Mouse (Mus musculus): Measurements from ENCODE around the gene Mfap1b. TPM values are rescaled to one million over a fixed set of nuclear protein-coding genes. Genes with fewer than 3 reads are reported as not detected.
A peak's percentile ranks its signal among the peaks of the same experiment; 100 is the strongest.
"Not testable (repeated sequence)": the region's sequence is repeated elsewhere in the genome, so short reads cannot be mapped to it uniquely, and the experiment has no call there.

The Mfap1b gene
- polyA plus RNA-seq, 1 experiment from 2014 or later = 77.1 TPM

DNA sequence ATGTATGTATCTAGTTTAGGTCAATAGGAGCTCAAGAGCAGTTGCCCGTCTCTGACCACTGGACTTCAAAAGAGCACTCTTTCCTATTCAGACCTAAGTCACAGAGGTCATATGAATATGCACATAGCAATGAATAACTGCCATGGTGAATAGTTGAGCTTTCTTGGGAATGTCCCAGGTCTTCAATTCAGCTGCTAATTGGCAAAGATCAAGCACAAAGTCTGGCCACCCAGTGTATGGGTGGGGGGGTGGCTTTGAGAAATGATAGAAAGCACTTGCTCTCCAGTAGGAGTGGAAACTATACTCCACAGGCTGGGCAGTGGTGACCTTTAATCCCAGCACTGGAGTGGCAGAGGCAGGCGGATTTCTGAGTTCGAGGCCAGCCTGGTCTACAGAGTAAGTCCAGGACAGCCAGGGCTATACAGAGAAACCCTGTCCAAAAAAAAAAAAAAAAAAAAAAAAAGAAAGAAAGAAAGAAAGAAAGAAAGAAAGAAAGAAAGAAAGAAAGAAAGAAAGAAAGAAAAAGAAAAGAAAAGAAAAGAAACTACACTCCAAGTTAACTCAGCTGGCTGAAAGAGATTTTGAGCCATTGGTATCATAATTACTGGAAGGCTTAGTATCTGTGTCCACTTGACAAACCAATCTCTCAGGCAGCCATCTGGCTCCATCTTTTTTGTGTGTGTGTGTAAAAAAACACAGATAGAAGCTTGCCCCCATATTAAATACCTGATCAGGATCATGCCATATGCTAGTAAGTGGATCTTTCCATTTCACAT is 3.8 kb upstream of the Mfap1b start:
- Histone ChIP-seq H3K27me3 (ENCODE audit: control insufficient read depth, insufficient read depth, low read length) (no peaks in the 10 kb centered on the region), H3K9ac (replicated peaks; ENCODE audit: low read depth, low read length) (no peak overlapping the region), H3K4me3 (ENCODE audit: low read depth, low read length) (no peak overlapping the region), H3K36me3 (ENCODE audit: control insufficient read depth, insufficient read depth, low read length) (no peaks in the 10 kb centered on the region), H3K27ac (ENCODE audit: low read depth, low read length) (no peak overlapping the region), H3K4me2 (ENCODE audit: low read depth, low read length) (no peak overlapping the region), H3K4me1 (ENCODE audit: control insufficient read depth, insufficient read depth, low read length) (peaks cover 3% of the 10 kb centered on the region; the same call in 1 of the 2 replicates), H3K9me3 (ENCODE audit: control insufficient read depth, low read length) (no peaks in the 10 kb centered on the region)
- 70% methylated on average over 3 of the region's 3 CpGs for WGBS
- ATAC-seq (ENCODE audit: low read depth) = no peak

DNA sequence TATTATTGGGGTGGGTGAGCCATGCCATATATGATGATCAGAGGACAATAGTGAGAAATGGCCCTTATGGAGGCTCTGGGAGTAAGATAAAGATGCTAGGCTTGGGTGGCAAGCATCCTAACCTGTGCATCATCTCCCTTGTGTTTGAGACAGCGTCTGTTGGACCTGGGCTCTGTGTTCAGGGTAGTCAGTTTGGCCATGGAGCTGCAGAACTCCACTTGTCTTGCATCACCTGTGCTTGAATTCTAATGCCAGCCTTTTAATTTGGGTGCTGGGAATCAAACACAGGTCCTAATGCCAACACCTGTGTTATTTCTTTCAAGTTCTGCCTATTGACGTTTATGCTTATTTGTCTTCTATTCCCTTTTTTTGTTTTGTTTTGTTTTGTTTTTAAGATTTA is 1.4 kb upstream of the Mfap1b start:
- not testable (repeated sequence) for H3K9ac ChIP-seq (replicated peaks; ENCODE audit: low read depth, low read length); H3K4me2 ChIP-seq (ENCODE audit: low read depth, low read length); H3K4me3 ChIP-seq (ENCODE audit: low read depth, low read length); ATAC-seq (ENCODE audit: low read depth); H3K36me3 ChIP-seq (ENCODE audit: control insufficient read depth, insufficient read depth, low read length); H3K27ac ChIP-seq (ENCODE audit: low read depth, low read length); H3K4me1 ChIP-seq (ENCODE audit: control insufficient read depth, insufficient read depth, low read length); H3K9me3 ChIP-seq (ENCODE audit: control insufficient read depth, low read length); H3K27me3 ChIP-seq (ENCODE audit: control insufficient read depth, insufficient read depth, low read length)
- WGBS = 97% methylated on average over 2 of the region's 2 CpGs

DNA sequence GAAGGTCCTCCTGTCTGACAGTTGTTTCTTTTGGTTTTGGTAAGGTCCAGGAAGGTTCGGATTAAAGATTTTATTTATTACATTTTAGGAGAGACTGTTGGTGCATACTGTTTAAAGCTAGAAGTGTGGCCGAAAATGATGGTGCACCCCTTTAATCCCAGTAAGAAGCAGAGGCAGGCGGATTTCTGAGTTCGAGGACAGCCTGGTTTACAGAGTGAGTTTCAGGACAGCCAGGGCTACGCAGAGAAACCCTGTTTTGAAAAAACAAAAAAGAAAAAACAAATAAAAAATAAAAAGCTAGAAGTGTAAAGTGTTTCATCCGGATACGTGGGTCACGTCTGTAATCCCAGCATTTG is 291 bp upstream of the Mfap1b start:
- Histone ChIP-seq H3K36me3 (ENCODE audit: control insufficient read depth, insufficient read depth, low read length) (no peaks in the 10 kb centered on the region), H3K4me1 (ENCODE audit: control insufficient read depth, insufficient read depth, low read length) (peaks cover 3% of the 10 kb centered on the region; the same call in 1 of the 2 replicates), H3K4me3 (ENCODE audit: low read depth, low read length) (peak overlapping the region; percentile 52), H3K27me3 (ENCODE audit: control insufficient read depth, insufficient read depth, low read length) (no peaks in the 10 kb centered on the region), H3K4me2 (ENCODE audit: low read depth, low read length) (peak overlapping the region; percentile 36), H3K9me3 (ENCODE audit: control insufficient read depth, low read length) (no peaks in the 10 kb centered on the region), H3K9ac (replicated peaks; ENCODE audit: low read depth, low read length) (peak overlapping the region; percentile 22; the same call in 1 of the 2 replicates), H3K27ac (ENCODE audit: low read depth, low read length) (no peak overlapping the region)
- ATAC-seq (ENCODE audit: low read depth) = peak; percentile 37
- WGBS = 32% methylated on average over 8 of the region's 8 CpGs

DNA sequence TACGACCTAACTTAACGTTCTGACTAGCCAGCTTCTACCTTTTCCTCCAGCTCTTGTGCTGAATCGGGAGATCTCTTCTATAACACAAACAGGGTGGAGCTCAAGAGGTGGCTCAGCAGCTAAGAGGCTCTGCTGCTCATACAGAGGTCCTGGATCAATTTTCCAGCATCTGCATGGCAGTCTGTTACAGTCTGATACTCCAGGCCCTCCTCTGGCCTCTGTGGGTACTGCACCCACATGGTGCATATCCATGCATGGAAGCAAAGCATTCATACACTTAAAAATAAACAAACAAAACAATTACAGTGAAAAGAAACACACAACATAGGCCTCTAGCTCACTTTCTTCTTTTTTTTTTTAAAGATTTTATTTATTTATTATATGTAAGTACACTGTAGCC is 1.1 kb downstream of the Mfap1b start:
- H3K4me3 ChIP-seq (ENCODE audit: low read depth, low read length); H3K9me3 ChIP-seq (ENCODE audit: control insufficient read depth, low read length); H3K4me2 ChIP-seq (ENCODE audit: low read depth, low read length); H3K27ac ChIP-seq (ENCODE audit: low read depth, low read length); H3K36me3 ChIP-seq (ENCODE audit: control insufficient read depth, insufficient read depth, low read length); ATAC-seq (ENCODE audit: low read depth); H3K9ac ChIP-seq (replicated peaks; ENCODE audit: low read depth, low read length); H3K27me3 ChIP-seq (ENCODE audit: control insufficient read depth, insufficient read depth, low read length); H3K4me1 ChIP-seq (ENCODE audit: control insufficient read depth, insufficient read depth, low read length): not testable (repeated sequence)
- 96% methylated on average over 3 of the region's 3 CpGs for WGBS

DNA sequence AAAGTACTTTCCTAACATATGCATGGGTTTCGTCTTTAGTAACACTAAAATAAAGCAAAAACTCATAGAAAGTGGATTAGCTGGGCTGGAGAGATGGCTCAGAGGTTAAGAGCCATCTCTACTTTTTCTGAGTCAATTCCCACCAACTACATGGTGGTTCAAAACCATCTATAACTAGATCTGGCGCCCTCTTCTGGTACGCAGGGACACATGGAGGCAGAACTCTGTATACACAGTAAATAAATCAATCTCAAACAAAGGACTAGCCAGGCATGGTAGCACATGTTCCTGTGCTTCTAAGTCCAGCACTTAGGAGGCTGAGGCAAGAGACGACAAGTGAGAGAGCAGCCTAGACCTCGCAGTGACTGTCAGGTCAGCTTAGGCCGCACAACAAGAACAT is 4.9 kb downstream of the Mfap1b start:
- not testable (repeated sequence) for H3K27me3 ChIP-seq (ENCODE audit: control insufficient read depth, insufficient read depth, low read length); H3K4me3 ChIP-seq (ENCODE audit: low read depth, low read length); H3K27ac ChIP-seq (ENCODE audit: low read depth, low read length); H3K9me3 ChIP-seq (ENCODE audit: control insufficient read depth, low read length); H3K4me1 ChIP-seq (ENCODE audit: control insufficient read depth, insufficient read depth, low read length); H3K4me2 ChIP-seq (ENCODE audit: low read depth, low read length); ATAC-seq (ENCODE audit: low read depth); H3K36me3 ChIP-seq (ENCODE audit: control insufficient read depth, insufficient read depth, low read length); H3K9ac ChIP-seq (replicated peaks; ENCODE audit: low read depth, low read length)
- 50% methylated on average over 1 of the region's 6 CpGs for WGBS

DNA sequence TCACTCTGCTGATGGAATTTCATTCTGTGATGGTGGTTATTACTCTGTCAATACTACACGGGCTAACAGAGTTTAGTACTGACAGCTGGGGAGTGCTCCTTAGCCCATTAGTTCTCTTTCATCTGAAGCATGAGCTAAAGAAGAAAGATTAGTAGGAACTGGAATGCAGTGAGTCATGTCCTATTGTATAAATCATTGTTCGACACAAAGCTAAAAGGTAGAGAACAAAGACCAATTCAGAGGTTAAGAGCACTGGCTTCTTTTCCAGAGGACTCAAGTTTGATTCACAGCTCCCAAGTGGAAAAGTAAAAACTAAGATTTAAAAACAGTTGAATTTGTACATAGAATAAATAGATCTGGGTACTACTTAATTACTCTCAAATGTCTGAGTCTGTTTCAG is 13.8 kb downstream of the Mfap1b start:
- Histone ChIP-seq H3K4me1 (ENCODE audit: control insufficient read depth, insufficient read depth, low read length) (peaks cover 9% of the 10 kb centered on the region; the same call in 1 of the 2 replicates), H3K9me3 (ENCODE audit: control insufficient read depth, low read length) (no peaks in the 10 kb centered on the region), H3K27ac (ENCODE audit: low read depth, low read length) (no peak overlapping the region), H3K27me3 (ENCODE audit: control insufficient read depth, insufficient read depth, low read length) (no peaks in the 10 kb centered on the region), H3K9ac (replicated peaks; ENCODE audit: low read depth, low read length) (no peak overlapping the region), H3K36me3 (ENCODE audit: control insufficient read depth, insufficient read depth, low read length) (no peaks in the 10 kb centered on the region; the same call in 1 of the 2 replicates), H3K4me2 (ENCODE audit: low read depth, low read length) (no peak overlapping the region), H3K4me3 (ENCODE audit: low read depth, low read length) (no peak overlapping the region)
- ATAC-seq (ENCODE audit: low read depth) = no peak
- 58% methylated on average over 2 of the region's 2 CpGs for WGBS

DNA sequence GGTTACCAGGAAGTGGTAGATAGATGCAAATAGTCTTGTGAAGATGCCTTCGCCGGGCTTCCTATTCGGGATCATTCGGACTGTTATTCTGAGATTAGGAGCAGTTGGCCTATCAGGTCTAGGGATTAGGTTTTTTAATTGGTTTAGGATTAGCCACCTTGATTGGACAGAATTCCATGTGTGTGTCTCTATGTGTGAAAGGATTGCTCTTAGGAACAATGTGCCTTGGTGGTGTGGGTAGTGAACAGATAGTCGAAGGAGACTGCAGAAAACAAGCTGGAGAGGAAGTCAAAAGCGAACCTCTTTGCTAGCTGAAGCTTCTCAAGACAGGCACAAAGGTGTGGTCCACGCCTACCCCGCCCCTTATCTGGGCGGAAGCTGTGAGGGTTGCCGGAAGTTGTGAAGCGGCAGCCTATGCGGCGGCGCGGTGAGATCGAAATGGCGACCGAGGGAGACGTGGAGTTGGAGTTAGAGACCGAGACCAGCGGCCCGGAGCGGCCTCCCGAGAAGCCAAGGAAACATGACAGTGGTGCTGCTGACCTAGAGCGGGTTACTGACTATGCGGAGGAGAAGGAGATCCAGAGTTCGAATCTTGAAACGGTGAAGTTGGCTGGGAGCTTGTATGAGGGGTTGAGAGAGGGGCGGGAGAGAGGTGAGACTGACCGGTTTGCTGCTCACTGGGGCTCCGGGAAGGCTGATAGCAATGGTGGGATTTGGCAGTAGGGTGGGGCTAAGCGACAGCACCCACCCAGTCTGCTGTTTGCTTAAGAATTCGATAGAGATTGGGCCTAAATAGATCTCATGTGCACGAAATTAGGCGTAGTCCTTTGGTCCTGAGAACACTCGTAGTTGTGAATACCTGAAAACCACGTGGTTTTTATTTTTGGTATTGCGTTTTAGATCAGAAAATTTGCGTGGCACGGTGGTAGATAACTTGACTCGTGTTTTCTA is 16.9 kb downstream of the Mfap1b start, which contains the start of gene Serinc4:
Serinc4 (minus strand) TSS at position 90 of the 951 bp plus-strand sequence.
- Histone ChIP-seq H3K27me3 (ENCODE audit: control insufficient read depth, insufficient read depth, low read length) (no peaks in the 10 kb centered on the region), H3K4me2 (ENCODE audit: low read depth, low read length) (peak within 1 kb of the TSS; percentile 55), H3K27ac (ENCODE audit: low read depth, low read length) (peak within 1 kb of the TSS; percentile 62), H3K4me1 (ENCODE audit: control insufficient read depth, insufficient read depth, low read length) (peaks cover 9% of the 10 kb centered on the region; the same call in 1 of the 2 replicates), H3K9me3 (ENCODE audit: control insufficient read depth, low read length) (no peaks in the 10 kb centered on the region), H3K4me3 (ENCODE audit: low read depth, low read length) (peak within 1 kb of the TSS; percentile 78), H3K36me3 (ENCODE audit: control insufficient read depth, insufficient read depth, low read length) (no peaks in the 10 kb centered on the region; the same call in 1 of the 2 replicates), H3K9ac (replicated peaks; ENCODE audit: low read depth, low read length) (peak within 1 kb of the TSS; percentile 68)
- peak; percentile 94 for ATAC-seq (ENCODE audit: low read depth)
- 5% methylated on average over 41 of the region's 41 CpGs for WGBS

DNA sequence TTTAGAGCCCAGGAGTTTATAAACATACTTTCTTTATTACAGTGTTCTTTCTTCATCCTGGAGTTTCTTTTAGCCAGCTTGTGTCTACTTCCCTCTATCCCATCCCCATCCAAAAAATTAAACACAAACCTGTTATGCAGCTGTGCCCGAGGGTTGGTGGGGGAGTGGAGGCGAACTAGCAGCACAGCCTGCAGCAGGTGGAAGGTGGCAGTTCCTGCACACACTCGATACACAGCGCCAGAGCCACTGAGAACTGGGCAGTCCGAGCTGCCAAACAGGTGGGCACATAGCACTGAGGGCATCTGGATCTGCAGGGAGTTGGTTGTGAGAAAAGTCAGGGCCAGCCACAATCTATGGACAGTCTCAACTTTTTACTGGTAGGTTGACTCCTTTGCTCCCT is 18.3 kb downstream of the Mfap1b start:
- Histone ChIP-seq H3K9ac (replicated peaks; ENCODE audit: low read depth, low read length) (no peak overlapping the region), H3K4me1 (ENCODE audit: control insufficient read depth, insufficient read depth, low read length) (peaks cover 9% of the 10 kb centered on the region), H3K9me3 (ENCODE audit: control insufficient read depth, low read length) (no peaks in the 10 kb centered on the region), H3K27ac (ENCODE audit: low read depth, low read length) (no peak overlapping the region), H3K27me3 (ENCODE audit: control insufficient read depth, insufficient read depth, low read length) (no peaks in the 10 kb centered on the region), H3K4me3 (ENCODE audit: low read depth, low read length) (no peak overlapping the region), H3K36me3 (ENCODE audit: control insufficient read depth, insufficient read depth, low read length) (no peaks in the 10 kb centered on the region; the same call in 1 of the 2 replicates), H3K4me2 (ENCODE audit: low read depth, low read length) (no peak overlapping the region)
- WGBS = 83% methylated on average over 5 of the region's 5 CpGs
- ATAC-seq (ENCODE audit: low read depth) = no peak

DNA sequence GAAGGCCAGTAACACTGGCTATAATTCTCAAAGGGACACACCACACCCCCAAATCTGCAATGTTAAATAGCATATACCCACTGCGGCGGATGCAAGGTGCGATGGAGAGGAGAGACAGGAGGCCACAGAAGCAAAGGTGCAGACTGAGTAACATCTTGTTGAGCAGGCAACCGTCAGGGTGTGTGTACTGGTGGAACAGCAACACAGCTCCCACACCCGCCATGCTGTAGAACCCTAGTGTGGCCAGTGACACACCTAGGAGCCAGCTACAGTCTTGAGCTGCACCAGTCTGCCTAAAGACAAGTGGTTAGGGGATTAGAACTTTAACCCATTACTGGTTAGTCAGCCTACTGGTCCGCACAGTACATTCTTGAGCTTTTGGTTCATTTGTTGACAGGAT is 19.9 kb downstream of the Mfap1b start:
- Histone ChIP-seq H3K36me3 (ENCODE audit: control insufficient read depth, insufficient read depth, low read length) (no peaks in the 10 kb centered on the region; the same call in 1 of the 2 replicates), H3K4me3 (ENCODE audit: low read depth, low read length) (no peak overlapping the region), H3K9me3 (ENCODE audit: control insufficient read depth, low read length) (no peaks in the 10 kb centered on the region), H3K27ac (ENCODE audit: low read depth, low read length) (no peak overlapping the region), H3K4me2 (ENCODE audit: low read depth, low read length) (no peak overlapping the region), H3K9ac (replicated peaks; ENCODE audit: low read depth, low read length) (no peak overlapping the region), H3K27me3 (ENCODE audit: control insufficient read depth, insufficient read depth, low read length) (no peaks in the 10 kb centered on the region), H3K4me1 (ENCODE audit: control insufficient read depth, insufficient read depth, low read length) (peaks cover 14% of the 10 kb centered on the region)
- ATAC-seq (ENCODE audit: low read depth) = no peak
- 86% methylated on average over 6 of the region's 6 CpGs for WGBS

Measured in neural tube, embryonic 14.5 days (tissue).